Mouse (Mus musculus) right cerebral cortex, postnatal 4 days (tissue): ENCODE data around the gene Mgat4b.

Source experiments
- DNase-seq: peaks from one replicate; pipeline ENCODE4 v3.0.0-alpha.2; 2022

Mgat4b gene

DNA sequence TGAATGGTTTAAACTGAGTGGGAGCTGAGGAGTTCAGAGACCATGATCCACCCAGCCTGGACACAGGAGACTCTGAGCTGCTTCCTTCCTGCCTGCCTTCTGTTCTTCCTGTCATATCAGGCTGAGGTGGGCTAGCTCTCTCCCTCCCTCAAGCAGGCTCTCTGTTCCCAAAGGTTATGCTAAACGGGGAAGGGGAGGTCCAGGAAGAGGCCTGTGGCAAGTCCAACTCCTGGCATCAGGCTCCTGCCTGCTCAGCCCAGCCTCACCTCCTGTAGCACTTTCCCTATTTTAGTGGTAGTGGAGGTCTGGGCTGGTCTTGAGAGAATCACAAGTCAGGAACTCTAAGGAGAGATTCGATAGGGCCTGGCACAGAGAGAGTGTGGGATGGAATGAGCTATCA, 15.7 kb downstream of the Mgat4b start:
- DNase-seq = no peak

DNA sequence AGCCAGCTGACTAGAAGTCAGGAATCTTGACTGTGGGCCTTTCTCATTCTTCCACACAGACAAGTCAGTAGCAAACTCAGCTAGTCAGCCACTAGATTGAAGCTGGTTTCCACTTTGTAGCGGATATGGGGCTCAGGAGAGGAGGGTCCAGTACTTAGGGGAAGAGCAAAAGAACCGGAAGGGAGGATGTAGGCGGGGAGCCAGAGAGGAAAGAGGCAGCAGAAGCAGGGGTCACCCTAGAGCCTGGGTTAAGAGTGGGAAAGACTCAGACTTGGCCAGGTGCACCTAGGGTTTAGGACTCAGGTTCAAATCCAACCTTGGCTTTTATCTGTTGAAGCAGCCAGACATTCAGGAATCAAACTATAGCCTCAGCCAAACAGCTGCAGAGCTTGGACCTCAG, 16.5 kb downstream of the Mgat4b start:
- DNase-seq = no peak

DNA sequence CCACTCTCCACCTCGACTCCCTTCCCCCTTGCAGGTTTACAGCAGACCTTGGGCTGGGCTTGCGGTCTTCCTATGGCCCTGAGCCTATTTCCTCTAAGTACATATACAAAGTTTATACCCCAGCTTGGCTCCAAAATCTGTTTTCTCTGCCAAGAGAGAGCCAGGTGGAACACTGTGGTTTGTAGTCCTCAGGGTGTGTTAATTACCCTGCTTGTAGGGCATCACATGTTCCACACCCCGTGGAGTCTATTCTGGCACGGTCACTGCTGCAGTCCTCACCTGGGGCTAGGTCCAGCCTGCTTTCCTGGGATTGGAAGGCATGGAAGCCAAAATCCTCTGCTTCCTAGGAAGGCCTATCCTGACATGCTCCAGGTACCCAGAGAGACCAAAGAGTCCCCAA, 17.0 kb downstream of the Mgat4b start:
- DNase-seq = no peak

DNA sequence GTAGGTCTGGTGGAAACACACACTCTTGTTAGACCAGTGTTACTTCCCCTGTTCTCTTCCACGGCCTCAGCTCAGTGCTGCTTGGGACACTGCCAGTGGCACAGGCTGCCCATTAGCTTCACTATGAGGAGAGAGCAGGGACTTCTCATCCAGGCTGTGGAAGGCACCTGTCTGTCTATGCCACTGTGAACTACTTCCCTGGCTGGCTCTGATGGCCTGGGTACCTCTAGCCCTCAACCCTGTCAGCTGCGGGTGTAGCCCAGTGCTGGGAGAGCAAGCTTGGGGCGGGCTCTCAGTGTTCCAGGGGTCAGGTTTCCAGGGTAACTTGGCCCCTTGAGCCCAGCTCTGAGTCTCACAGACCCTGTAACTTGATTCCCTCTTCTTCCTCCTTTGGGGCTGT, 18.1 kb downstream of the Mgat4b start:
- DNase-seq = no peak

DNA sequence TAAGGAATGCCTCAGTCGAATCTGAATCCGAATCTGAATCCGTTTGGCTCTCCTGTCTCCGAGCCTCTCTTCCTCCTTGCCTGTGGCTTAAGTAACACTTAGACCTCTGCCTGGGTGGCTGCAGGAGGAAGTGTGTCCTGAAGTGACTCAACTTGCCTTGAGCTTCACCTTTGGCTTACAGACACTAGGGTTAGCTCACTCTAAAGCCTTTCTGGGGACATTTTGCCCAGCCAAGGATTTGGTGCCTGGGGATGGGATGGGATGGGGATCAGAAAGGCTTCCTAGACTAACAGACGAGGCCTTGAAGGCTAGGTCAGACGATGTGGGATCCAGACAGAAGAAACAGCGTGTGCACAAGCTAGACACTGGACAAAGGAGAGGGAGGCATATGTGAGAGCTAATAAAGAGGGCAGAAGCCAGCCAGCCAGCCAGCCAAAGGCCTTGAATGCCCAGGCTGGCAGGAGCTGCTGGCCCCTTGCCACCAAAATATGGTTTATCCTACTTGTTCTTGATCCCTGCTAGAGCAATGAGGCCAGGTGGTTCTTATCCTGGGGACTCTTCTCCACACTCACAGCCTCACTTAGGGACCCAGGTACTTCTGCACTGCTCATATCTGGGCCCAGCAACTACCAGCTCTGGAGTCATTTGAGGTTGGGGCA, 18.7 kb downstream of the Mgat4b start:
- no peak for DNase-seq

DNA sequence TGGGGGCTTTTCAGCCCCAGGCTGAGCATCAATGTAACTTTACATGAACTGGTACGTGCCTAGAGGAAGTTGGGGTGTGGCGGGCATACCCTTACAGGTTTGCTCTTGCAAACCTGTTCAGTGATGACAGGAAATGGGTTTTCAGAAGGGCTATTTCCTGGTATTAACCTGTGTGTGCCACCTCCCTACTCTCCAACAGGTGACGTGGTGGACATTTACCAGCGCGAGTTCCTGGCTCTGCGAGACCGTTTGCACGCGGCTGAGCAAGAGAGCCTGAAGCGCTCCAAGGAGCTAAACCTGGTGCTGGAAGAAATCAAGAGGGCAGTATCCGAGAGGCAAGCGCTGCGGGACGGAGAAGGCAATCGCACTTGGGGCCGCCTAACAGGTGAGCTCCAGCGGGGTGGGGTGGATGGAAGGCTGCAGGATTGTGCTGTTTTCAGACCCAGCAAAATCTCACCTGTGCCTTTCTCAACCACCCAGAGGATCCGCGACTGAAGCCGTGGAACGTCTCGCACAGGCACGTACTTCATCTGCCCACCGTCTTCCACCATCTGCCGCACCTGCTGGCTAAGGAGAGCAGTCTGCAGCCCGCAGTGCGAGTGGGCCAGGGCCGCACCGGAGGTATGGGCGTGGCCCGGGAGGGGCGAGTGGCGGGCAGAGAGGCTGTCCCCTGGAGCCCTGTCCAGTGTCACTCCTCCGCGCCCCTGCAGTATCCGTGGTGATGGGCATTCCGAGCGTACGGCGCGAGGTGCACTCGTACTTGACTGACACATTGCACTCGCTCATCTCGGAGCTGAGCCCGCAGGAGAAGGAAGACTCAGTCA, 20.0 kb downstream of the Mgat4b start:
- DNase-seq = no peak

DNA sequence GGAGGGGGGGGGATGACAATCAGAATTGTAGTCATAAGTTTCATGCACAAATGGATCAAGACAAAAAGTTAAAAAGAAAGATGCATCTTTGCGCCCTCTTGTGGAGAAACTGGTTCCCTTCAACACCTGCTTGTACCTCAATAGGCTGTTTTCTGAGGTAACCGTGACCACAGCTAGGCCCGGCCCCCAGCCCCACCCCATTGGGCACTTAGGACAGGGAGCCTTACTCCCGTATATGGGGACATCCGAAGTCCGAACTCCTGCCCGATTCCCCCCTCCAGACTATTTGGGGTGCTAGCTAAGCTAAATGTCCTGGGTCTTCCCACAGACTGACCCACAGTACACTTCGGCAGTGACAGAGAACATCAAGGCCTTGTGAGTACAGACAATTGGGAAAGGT, 20.7 kb downstream of the Mgat4b start:
- DNase-seq = peak; percentile 50

DNA sequence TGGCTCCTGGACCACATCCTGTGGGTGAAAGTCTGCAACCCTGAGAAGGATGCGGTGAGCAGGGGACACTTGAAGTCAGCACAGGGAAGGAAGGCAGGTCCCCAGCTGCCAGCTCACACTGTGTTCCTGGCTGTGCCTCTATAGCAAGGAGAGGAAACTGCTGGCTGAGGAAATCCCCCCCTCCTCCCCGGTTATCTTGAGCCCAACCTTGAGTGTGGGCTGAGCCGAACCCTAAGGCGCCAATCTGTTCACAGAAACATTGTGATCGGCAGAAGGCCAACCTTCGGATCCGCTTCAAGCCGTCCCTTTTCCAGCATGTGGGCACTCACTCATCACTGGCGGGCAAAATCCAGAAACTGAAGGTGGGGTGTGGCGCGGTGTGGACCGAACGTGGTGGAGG, 22.3 kb downstream of the Mgat4b start:
- no peak for DNase-seq

DNA sequence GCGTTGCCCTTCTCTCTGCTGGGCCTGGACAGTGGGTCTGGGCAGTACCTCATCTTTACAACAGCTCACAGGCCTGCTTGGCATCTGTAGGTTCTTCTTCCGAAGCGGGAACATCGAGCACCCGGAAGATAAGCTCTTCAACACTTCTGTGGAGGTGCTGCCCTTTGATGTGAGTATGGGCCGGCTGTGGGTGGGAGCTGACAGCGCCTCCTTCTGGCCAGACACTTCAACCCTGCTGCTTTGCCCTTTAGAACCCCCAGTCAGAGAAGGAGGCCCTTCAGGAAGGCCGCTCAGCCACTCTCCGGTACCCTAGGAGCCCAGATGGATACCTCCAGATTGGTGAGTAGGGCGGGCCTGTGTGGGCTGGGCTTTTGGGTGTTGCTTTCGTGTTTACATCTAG, 23.3 kb downstream of the Mgat4b start:
- no peak for DNase-seq

DNA sequence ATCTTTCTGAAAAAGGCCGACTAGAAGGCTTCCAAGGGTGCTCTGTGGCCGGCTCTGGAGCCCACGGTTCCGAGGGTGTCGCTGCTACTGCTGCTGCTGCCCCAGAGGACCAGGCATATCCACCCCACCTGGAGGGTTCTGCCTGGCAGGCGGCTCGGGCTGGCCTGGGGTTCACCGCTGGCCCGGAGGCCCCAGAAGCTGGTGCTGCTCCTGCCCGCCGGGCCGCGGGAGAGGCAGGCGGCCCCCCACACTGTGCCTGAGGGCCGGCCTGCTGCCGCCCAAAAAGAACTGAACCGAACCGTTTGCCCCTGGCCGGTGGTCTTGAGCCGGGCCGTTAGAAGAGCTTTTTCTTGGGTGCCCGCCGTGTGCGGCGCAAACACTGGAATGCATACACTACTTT, 23.9 kb downstream of the Mgat4b start:
- DNase-seq = no peak

DNA sequence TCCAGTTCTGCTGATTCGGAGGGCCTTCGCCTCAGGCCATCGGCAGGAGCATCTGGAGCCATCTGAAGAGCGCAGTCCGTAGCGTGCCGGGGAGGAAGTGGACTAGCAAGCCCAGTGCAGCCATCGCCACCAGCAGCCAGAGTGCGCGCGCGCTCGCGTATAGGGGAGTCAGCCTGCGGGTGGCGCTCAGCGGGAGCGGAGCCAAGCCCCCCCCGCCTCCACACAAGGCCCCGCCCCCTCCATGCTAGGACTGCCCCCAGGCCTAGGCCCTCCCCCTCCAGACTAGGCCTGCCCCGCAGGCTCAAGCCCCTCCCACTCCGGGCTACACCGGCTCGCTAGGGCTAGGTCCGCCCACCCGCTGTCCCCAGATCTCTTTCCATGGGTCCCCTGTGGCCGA, 25.8 kb downstream of the Mgat4b start:
- DNase-seq = peak; percentile 89

DNA sequence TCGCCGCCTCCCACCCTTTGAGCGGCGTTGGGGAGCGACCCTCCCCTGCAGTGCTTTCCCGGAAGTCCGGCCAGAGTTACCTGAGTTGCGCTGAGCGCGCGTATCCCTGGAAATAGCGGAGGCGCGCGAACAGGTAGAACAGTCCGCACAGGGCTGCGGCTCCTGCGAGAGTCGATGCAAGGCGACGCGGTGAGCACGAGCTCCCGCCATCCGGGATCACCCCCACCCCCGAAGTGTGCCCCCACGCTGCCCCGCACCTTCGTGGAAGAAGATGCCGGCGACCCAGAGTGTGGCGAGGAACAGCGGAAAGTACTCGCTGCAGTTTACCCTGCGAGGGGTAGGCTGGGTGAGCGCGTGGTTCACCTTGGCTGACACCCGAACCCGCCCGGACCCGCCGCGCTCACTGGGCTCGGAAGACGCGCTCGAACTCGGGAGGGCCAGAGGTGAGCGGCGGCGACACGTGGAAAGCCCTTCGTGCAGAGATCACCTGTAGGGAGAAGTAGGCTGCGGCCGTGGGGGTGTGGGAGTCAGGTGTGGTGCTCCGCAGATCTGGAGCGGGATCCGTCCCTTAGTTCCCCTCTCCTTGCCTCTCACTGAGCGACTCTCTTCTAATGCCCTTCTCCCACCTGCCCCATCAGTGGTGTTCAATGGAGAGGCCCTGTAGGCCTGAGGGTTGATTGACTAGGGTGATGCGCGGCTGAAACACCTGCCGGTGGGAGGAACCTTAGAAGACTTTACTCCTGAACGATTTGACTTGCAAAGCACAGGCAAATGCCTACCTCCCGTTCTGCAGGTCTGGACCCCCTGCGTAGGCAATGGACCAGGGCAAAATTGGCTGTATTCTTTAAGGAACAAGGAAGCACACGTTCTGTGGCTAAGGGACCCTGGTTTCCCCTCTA, 26.5 kb downstream of the Mgat4b start:
- DNase-seq = no peak

DNA sequence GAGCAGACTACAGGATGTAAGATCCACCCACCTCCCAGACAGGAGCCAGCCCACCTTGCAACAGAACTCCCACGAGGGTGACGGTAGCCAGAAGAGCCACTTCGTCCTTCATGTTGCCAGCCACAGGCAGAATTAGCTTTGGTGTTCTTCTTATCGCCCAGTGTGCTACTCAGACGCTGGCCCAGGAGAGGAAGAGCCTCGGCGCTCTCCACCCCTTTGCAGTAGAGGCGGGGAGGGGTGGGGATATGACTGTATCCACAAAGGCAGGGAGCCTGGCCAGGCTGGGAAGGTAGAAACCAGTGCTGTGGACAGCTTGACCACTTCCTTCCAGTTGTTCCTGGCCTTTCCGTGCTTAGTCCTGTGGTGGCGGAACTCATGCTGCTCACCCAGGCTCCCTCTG, 27.6 kb downstream of the Mgat4b start, which contains the start of gene Ltc4s:
Ltc4s (minus strand) TSS at position 293 of the 400 bp plus-strand sequence.
- no peak for DNase-seq

DNA sequence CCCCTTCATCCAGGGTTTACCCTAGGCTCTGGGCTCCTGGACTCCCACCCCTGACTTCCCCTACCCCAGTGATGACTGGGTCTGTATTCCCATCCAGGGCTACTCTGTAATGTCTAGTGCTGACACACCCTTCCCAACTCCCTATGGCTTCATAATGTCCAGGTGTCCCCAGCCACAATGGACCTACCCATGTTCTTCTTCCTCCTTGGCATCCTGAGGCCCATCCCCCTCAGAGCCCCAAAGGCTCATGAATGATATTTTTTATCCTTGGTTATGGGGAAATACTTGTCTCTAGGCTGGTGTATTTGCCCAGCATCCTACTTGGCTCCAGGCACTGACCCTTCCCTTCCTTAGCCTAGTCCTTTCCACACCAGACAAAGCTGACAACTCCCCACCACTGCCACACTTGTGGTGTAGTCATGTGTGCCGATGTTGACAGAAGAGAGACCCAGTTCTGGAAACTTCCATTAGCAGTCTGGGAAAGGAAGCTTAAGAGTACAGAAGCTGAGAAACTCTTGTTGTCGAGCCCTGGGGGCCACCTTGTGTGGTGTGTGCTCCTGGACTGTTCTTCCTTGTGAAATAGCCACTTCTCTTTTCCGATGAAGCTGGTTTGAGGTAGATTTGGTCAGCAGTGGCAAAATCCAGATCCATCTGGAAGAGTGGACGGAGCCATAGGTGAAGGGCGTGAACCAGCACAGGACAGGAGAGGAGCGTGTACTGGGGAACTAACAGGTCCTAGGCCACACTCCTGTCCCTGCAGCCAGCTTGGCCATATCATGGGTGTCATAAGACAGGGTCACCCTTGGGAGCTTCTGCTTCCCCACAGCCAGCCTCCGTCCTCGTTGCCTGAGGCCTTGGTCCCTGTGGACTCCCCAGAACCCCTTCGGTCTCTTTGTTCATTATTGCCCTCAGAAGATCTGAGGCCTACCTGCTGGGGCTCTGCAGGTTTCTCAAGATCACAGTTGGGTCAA, 28.4 kb downstream of the Mgat4b start:
- DNase-seq = no peak

DNA sequence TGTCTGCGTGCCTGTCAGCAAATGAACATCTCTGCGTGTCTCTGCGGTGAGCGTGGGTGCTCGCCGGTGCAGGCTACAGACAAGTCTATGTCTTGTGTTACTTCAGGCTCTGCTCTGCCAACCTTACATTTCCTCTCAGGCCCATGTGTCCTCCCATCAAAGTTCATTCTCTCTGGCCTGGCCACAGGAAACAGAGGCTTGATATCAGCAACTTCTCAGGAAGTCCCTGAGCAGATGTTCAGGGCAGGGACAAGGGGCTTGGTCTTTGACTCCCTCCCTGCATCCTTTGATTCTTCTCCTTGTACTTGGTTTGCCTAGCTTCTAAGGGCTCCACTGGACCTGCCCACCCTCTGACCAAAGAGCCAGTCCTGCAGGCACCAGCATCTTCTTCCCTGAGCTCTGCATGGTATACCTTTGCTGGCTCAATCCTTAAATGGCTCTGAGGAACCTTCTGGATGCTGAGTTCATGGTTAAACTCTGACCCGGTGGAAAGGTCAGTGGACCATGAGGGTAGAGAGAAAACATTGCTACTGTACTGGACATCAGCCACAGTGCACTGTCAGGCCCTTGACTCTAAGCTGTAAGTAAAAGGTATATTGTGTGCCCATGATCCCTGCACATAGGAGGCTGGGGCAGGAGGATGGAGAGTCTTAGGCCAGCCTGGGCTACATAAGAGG, 29.7 kb downstream of the Mgat4b start:
- DNase-seq = no peak

DNA sequence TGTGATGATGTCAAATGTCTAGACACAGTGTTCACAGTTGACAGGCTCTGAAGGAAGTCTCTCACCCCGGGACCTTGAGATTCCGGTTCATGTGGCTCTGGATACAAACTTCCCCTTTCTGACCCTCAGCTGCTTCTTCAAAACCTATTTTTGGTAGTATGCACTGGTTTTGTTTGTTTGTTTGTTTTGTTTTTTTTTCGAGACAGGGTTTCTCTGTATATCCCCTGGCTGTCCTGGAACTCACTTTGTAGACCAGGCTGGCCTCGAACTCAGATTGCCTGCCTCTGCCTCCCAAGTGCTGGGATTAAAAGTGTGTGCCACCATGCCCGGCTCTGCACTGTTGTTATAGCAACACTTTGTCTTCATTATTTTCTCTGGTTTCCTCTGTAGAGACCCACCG, 33.2 kb downstream of the Mgat4b start:
- DNase-seq = no peak

DNA sequence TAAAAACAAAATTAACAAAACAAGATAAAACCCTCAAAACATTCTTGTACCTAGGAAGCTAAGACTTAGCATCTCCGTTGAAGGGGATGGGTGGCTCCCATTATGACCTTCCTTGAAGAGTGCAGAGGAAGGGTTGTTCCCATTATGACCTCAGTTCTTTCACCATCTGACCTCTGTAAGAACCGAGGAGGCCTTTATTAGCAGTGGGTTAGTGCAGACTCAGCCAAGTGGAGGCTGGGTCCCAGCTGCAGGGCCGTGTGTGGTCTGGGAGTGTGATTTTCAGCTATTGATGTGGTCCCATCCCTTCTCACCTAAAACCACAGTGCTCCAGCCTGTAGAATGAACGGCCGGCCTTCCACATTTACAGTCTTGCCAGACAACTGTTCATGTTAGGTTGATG, 34.6 kb downstream of the Mgat4b start:
- no peak for DNase-seq

DNA sequence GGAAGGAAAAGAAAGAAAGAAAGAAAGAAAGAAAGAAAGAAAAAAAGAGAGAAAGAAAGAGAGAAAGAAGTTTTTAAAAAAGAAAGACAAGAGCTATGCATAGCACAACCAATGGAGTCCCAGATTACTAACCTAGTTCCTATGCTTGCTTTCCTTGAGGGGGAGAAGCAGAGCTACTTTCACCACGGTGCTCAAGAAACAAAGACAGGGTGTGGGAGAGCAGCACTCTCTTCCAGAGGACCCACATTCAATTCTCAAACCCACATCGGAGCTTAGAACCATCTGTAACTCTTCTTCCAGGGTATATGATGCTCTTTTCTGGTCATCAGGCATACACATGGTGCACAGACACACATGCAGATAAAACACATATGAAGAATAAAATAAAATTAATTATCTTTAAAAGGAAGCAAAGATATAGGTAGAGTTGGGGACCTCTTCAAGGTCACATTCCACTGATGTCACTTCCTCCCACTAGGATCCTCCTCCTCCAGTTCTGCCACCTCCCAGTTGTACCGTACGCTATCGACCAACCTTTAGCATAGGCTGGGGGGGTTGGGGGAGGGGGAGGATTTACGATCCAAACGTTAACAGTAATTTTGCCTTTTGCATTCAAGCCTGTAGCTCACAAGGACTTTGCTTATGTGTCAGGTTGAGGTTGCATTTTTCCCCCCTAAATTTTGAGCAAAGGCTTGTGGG, 37.9 kb downstream of the Mgat4b start:
- no peak for DNase-seq

DNA sequence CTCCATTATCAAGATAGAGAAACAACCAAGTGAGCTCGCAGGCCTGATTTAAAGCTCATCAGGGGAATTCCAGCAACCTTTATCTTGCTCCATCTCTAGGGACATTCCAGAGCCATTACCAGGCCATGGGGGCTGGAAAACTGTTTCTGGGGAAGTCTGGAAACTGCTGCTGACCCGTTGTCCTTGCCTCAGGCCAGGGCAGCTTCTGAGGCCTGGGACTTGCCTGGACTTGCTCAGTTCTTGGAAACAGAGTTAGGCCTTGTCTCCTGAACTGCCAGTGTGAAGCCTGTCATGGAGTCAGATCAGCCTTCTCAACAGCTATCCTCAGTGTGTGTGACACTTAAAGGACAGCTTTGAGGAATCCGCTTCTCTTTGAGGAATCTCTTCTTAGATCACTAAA, 41.5 kb downstream of the Mgat4b start:
- DNase-seq = no peak

DNA sequence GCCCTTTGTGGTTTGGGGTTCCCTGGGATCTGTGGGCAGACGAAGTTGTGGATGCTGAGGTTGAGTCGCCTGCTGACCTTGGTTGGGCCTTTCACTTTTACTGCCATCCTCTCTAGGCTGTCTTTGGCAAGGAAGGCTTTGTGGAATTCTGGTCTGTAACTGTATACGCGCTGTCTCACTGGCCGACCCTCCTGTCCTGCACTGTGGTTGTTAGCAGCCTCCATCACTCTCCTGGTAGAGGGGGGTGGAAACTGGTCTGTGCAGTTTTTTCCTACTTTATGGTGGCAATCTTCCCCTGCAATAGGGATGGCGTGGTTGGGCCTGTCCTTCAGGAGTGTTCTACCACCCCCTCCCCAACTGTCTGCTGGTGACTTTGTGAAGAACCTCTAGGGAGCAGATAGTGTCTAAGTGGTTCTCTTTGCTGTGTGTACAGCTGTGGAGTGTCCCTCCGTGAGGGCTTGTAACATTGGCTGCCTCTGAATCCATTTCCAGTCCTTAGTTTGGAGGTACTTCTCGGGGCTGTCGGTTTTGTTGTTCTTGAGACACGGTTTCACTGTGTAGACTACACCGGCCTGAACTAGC, 42.1 kb downstream of the Mgat4b start:
- DNase-seq = no peak

DNA sequence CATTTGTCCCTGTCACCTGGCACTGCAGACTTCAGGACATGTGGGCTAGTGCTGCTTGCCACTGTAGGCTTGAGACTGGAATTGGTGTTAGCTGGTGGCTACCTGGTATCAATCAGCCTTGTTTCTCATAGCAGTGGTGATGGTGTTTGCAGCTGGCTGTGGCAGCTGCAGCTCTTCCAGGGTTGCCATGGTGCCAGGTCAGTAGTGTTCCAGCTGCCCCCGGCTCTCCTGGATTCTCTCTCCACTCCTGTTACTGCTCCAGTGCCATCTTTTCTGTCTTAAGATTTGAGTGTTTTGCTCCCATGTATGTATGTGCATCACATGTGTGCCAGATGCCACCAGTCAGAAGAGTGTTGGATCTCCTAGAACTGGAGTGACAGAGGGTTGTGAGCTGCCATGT, 42.7 kb downstream of the Mgat4b start:
- DNase-seq = no peak
